Mouse (Mus musculus): ENCODE measurements at regions not wholly inside any gene's neighbourhood (a gene's known extent, or its start where the extent isn't known, plus 50 kb on each side); places are given as distances from the start of the nearest gene placed in this dataset.
A peak's percentile ranks its signal among the peaks of the same experiment; 100 is the strongest.

- Histone ChIP-seq H3K4me3 (ENCODE audit: low read depth, low read length) (no peak overlapping the region), H3K9ac (ENCODE audit: low read length) (no peak overlapping the region), H3K4me2 (ENCODE audit: low read length) (no peak overlapping the region), H3K9me3 (replicated peaks; ENCODE audit: control insufficient read depth, low read length) (no peaks in the 10 kb centered on the region), H3K27ac (ENCODE audit: low read depth, low read length) (no peak overlapping the region), H3K36me3 (ENCODE audit: control insufficient read depth, insufficient read depth, low read length) (no peaks in the 10 kb centered on the region), H3K4me1 (ENCODE audit: control insufficient read depth, insufficient read depth, low read length) (no peaks in the 10 kb centered on the region), H3K27me3 (replicated peaks; ENCODE audit: control insufficient read depth, insufficient read depth, low read length) (no peaks in the 10 kb centered on the region)
- ATAC-seq (no peak), DNase-seq (ENCODE audit: low spot score) (no peak)
- WGBS, result 87% methylated on average over 8 of the region's 8 CpGs
These were observed 100.2 kb upstream of the Slc45a1 start for GRCm38 (mm10) chr4:150752151-150752550.

DNA sequence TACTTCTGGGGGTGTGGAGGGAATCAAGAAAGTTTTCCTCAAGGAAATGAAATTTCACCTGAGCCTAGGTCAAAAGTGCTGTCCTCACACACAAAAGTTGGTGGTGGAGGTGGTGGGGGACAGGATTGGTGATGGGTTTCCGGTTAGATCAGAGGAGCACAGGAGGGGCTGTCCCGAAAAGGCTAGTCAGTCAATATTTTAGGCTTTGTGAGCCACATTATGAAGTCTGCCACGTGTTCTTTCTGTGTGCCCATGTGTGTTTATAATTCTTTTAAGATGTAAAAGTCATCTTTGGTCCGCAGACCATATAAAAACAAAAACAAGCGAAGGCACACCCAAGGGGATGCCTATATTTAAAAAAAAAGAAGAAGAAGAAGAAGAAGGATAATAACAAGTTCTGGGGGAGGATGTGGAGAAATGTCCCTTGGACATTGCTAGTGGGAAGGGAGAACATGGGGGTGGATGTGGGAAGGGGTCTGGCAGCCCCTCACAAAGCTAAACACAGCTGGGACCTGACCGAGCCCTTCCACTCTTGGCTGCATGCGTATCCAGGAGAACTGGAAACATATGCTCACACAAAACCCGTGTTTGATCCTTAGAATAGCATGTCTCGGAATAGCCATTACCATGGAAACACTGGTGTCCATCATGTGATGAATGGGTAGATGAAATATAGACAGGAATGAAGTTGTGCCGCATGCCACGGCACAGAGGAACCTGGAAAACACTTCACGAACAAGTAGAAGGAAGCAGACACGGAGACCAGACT is 98.7 kb upstream of the Slc45a1 start:
- no peak overlapping the region for H3K4me3 ChIP-seq (ENCODE audit: low read depth, low read length)
- no peaks in the 10 kb centered on the region for H3K36me3 ChIP-seq (ENCODE audit: control insufficient read depth, insufficient read depth, low read length)
- no peak overlapping the region for H3K9ac ChIP-seq (ENCODE audit: low read length)
- no peaks in the 10 kb centered on the region for H3K27me3 ChIP-seq (replicated peaks; ENCODE audit: control insufficient read depth, insufficient read depth, low read length)
- no peaks in the 10 kb centered on the region for H3K9me3 ChIP-seq (replicated peaks; ENCODE audit: control insufficient read depth, low read length)
- ATAC-seq (no peak), DNase-seq (ENCODE audit: low spot score) (no peak)
- no peak overlapping the region for H3K27ac ChIP-seq (ENCODE audit: low read depth, low read length)
- peaks cover 5% of the 10 kb centered on the region; the same call in 1 of the 2 replicates for H3K4me1 ChIP-seq (ENCODE audit: control insufficient read depth, insufficient read depth, low read length)
- H3K4me2 ChIP-seq (ENCODE audit: low read length), result no peak overlapping the region
- WGBS, result 78% methylated on average over 13 of the region's 13 CpGs

- H3K36me3 ChIP-seq (ENCODE audit: control insufficient read depth, insufficient read depth, low read length), result no peaks in the 10 kb centered on the region
- DNase-seq (ENCODE audit: low spot score) (no peak), ATAC-seq (no peak)
- H3K4me1 ChIP-seq (ENCODE audit: control insufficient read depth, insufficient read depth, low read length), result peaks cover 5% of the 10 kb centered on the region; the same call in 1 of the 2 replicates
- 90% methylated on average over 8 of the region's 8 CpGs for WGBS
- H3K27me3 ChIP-seq (replicated peaks; ENCODE audit: control insufficient read depth, insufficient read depth, low read length), result no peaks in the 10 kb centered on the region
- no peak overlapping the region for H3K4me2 ChIP-seq (ENCODE audit: low read length)
- H3K9ac ChIP-seq (ENCODE audit: low read length), result no peak overlapping the region
- H3K27ac ChIP-seq (ENCODE audit: low read depth, low read length), result no peak overlapping the region
- no peaks in the 10 kb centered on the region for H3K9me3 ChIP-seq (replicated peaks; ENCODE audit: control insufficient read depth, low read length)
- no peak overlapping the region for H3K4me3 ChIP-seq (ENCODE audit: low read depth, low read length)
These were observed 97.1 kb upstream of the Slc45a1 start for GRCm38 (mm10) chr4:150749066-150749465.

- H3K27me3 ChIP-seq (replicated peaks; ENCODE audit: control insufficient read depth, insufficient read depth, low read length), result no peaks in the 10 kb centered on the region
- ATAC-seq (no peak), DNase-seq (ENCODE audit: low spot score) (no peak)
- no peak overlapping the region for H3K4me3 ChIP-seq (ENCODE audit: low read depth, low read length)
- no peak overlapping the region for H3K9ac ChIP-seq (ENCODE audit: low read length)
- WGBS, result 83% methylated on average over 13 of the region's 13 CpGs
- no peaks in the 10 kb centered on the region for H3K36me3 ChIP-seq (ENCODE audit: control insufficient read depth, insufficient read depth, low read length)
- H3K27ac ChIP-seq (ENCODE audit: low read depth, low read length), result no peak overlapping the region
- peaks cover 5% of the 10 kb centered on the region; the same call in 1 of the 2 replicates for H3K4me1 ChIP-seq (ENCODE audit: control insufficient read depth, insufficient read depth, low read length)
- no peak overlapping the region for H3K4me2 ChIP-seq (ENCODE audit: low read length)
- no peaks in the 10 kb centered on the region for H3K9me3 ChIP-seq (replicated peaks; ENCODE audit: control insufficient read depth, low read length)
These were observed 96.4 kb upstream of the Slc45a1 start for GRCm38 (mm10) chr4:150748099-150749000.

DNA sequence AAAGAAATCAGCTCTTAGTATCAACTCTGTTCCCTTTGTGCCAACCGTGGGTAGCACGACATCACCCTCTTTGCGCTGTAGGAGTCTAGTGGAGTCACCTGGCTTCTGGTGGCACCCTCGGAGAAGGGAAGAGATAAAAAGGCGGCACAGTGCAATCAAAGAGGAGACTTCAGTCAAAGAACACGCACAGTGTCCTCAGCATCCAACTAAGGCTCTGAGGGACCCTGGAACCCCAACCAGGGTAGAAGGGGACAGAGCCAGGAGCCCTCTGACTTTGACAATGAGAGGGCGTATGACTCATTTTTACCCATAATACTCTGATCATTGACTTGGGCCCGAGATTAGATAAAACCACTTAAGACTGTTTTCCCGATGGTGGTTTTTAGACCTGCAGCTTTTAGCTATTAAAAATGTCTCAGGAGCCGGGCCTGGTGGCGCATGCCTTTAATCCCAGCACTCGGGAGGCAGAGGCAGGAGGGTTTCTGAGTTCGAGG is 94.5 kb upstream of the Slc45a1 start:
- H3K27me3 ChIP-seq (replicated peaks; ENCODE audit: control insufficient read depth, insufficient read depth, low read length), result no peaks in the 10 kb centered on the region
- no peaks in the 10 kb centered on the region for H3K9me3 ChIP-seq (replicated peaks; ENCODE audit: control insufficient read depth, low read length)
- DNase-seq (ENCODE audit: low spot score), result no peak
- no peak overlapping the region for H3K4me3 ChIP-seq (ENCODE audit: low read depth, low read length)
- H3K4me1 ChIP-seq (ENCODE audit: control insufficient read depth, insufficient read depth, low read length), result peaks cover 5% of the 10 kb centered on the region; the same call in 1 of the 2 replicates
- WGBS, result 86% methylated on average over 13 of the region's 13 CpGs
- no peak overlapping the region for H3K27ac ChIP-seq (ENCODE audit: low read depth, low read length)
- H3K4me2 ChIP-seq (ENCODE audit: low read length), result no peak overlapping the region
- ATAC-seq, result no peak
- no peaks in the 10 kb centered on the region for H3K36me3 ChIP-seq (ENCODE audit: control insufficient read depth, insufficient read depth, low read length)
- H3K9ac ChIP-seq (ENCODE audit: low read length), result no peak overlapping the region

DNA sequence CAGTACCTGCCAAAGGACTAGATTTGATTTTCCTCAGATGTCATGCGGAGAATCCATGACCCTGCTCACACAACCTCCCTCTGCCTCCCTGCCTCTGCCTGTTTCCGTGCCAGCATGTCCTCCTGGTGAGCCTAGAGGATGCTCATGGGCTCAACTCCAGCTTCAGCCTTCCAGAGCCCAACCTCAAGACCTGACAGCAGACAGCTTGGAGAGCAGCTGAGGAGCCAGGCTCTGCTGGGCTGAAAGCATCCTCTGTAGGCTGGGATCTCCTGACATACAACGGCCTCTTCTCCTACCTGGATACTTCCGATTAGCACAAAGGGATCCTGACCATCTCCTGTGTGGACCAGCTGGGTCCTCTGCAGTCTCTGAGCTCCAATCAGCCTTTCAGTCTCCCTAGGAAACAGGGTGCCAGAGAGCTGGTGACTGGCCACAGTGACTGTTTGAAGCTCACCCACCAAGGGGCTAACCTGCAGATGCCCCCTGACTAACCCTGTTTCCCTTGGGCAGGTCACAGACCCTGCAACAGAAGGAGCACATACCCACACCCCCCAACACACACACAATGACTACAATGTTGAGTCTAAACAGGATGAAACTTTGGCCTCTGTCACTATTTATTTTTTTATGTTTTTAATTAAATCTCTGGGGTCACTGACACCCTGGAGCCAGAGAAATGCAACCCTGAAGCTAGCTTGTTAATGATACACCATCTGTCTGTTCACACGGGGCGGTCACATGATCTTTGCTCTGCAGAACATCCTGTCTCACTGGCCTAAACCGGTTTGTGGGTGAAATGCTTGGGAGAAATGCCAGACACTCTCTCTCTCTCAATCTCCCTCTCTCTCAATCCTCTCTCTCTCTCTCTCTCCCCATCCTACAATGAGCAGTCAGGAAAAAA is 93.8 kb upstream of the Slc45a1 start:
- Histone ChIP-seq H3K27me3 (replicated peaks; ENCODE audit: control insufficient read depth, insufficient read depth, low read length) (no peaks in the 10 kb centered on the region), H3K9me3 (replicated peaks; ENCODE audit: control insufficient read depth, low read length) (no peaks in the 10 kb centered on the region), H3K4me3 (ENCODE audit: low read depth, low read length) (no peak overlapping the region), H3K27ac (ENCODE audit: low read depth, low read length) (no peak overlapping the region; the same call in 1 of the 2 replicates), H3K4me1 (ENCODE audit: control insufficient read depth, insufficient read depth, low read length) (peaks cover 5% of the 10 kb centered on the region; the same call in 1 of the 2 replicates), H3K36me3 (ENCODE audit: control insufficient read depth, insufficient read depth, low read length) (no peaks in the 10 kb centered on the region), H3K9ac (ENCODE audit: low read length) (no peak overlapping the region), H3K4me2 (ENCODE audit: low read length) (no peak overlapping the region)
- 73% methylated on average over 7 of the region's 7 CpGs for WGBS
- no peak for ATAC-seq
- DNase-seq (ENCODE audit: low spot score), result peak; percentile 60

- DNase-seq (ENCODE audit: low spot score) (no peak), ATAC-seq (no peak)
- Histone ChIP-seq H3K4me2 (ENCODE audit: low read length) (no peak overlapping the region), H3K9ac (ENCODE audit: low read length) (no peak overlapping the region), H3K36me3 (ENCODE audit: control insufficient read depth, insufficient read depth, low read length) (no peaks in the 10 kb centered on the region), H3K4me3 (ENCODE audit: low read depth, low read length) (no peak overlapping the region), H3K27ac (ENCODE audit: low read depth, low read length) (no peak overlapping the region), H3K9me3 (replicated peaks; ENCODE audit: control insufficient read depth, low read length) (no peaks in the 10 kb centered on the region), H3K27me3 (replicated peaks; ENCODE audit: control insufficient read depth, insufficient read depth, low read length) (no peaks in the 10 kb centered on the region), H3K4me1 (ENCODE audit: control insufficient read depth, insufficient read depth, low read length) (peaks cover 5% of the 10 kb centered on the region; the same call in 1 of the 2 replicates)
- 59% methylated on average over 8 of the region's 8 CpGs for WGBS
These were observed 91.5 kb upstream of the Slc45a1 start for GRCm38 (mm10) chr4:150743508-150743907.

DNA sequence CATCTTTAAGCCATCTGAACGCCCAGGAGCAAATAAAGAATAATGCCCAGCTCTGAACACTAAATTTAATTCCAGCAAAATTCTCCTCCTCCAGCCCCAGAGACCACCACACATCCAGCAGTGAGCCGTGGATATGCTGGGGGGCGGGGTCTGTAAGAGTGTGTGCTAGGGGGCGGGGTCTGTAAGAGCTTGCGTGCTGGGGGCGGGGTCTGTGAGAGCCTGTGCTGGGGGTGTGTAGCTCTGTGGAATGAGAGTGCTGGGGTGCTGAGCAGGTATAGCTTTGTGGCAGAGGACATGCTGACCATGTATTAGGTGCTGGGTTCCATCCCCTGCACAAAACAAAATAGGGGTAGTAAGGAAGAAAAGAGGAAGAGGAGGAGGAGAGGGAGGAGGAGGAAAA is 91.1 kb upstream of the Slc45a1 start:
- DNase-seq (ENCODE audit: low spot score) (peak; percentile 59), ATAC-seq (peak; percentile 58)
- Histone ChIP-seq H3K4me1 (ENCODE audit: control insufficient read depth, insufficient read depth, low read length) (peaks cover 5% of the 10 kb centered on the region; the same call in 1 of the 2 replicates), H3K9ac (ENCODE audit: low read length) (no peak overlapping the region), H3K27me3 (replicated peaks; ENCODE audit: control insufficient read depth, insufficient read depth, low read length) (no peaks in the 10 kb centered on the region), H3K4me2 (ENCODE audit: low read length) (no peak overlapping the region), H3K9me3 (replicated peaks; ENCODE audit: control insufficient read depth, low read length) (no peaks in the 10 kb centered on the region), H3K36me3 (ENCODE audit: control insufficient read depth, insufficient read depth, low read length) (no peaks in the 10 kb centered on the region), H3K4me3 (ENCODE audit: low read depth, low read length) (no peak overlapping the region), H3K27ac (ENCODE audit: low read depth, low read length) (no peak overlapping the region)
- 21% methylated on average over 6 of the region's 6 CpGs for WGBS
